Mouse (Mus musculus) left cerebral cortex, postnatal 25 days (tissue): Measurements from ENCODE around the gene Fgb. TPM values are rescaled to one million over a fixed set of nuclear protein-coding genes. Genes with fewer than 3 reads are reported as not detected.

Source experiments
- DNase-seq, 2 experiments: peaks; one replicate each; pipeline ENCODE4 v3.0.0; 2022; ENCODE audit warnings: low spot score in 2 of 2, mixed read lengths in 1 of 2
- intact Hi-C: fragments of 180-260 bp; cut with DNase I; formaldehyde crosslinking; loops from one replicate; pipeline ENCODE4 v1.15.1; 2025
- total RNA-seq, 2 experiments: library from RNA; stranded (reverse); gene quantifications; 2 replicates each; pipeline ENCODE4 v1.2.3; 2021

The Fgb gene
- total RNA-seq: not detected

- DNase-seq: no peak
- intact Hi-C loops: loop anchor here (5.0 kb wide), 1 partner anchor 692 kb away; the partner anchor contains the start of gene Map9
Measured at GRCm38 (mm10) chr3:83049680-83050079, at the start of gene Fgb. Gene Fgb, minus strand, starts transcription at chr3:83049863.

- intact Hi-C loops: no loop called here
- no peak for DNase-seq
Measured at GRCm38 (mm10) chr3:83099139-83099538, 49.5 kb upstream of the Fgb start.

GRCm38 (mm10) chr3:83098546-83099034, 48.9 kb upstream of the Fgb start:
- peak in 1 of 2 experiments; percentile 34 for DNase-seq
- intact Hi-C loops: no loop called here

- intact Hi-C loops: no loop called here
- DNase-seq: no peak
Measured at GRCm38 (mm10) chr3:83097586-83097985, 47.9 kb upstream of the Fgb start.

- intact Hi-C loops: loop anchor here (1.0 kb wide), 1 partner anchor 81 kb away; no protein-coding TSS in a partner anchor
- DNase-seq: peak; percentile 42 to 57
Measured at GRCm38 (mm10) chr3:83080567-83081055, 30.9 kb upstream of the Fgb start.

GRCm38 (mm10) chr3:83076563-83076962, 26.9 kb upstream of the Fgb start:
- DNase-seq: no peak

GRCm38 (mm10) chr3:83070231-83070630, 20.6 kb upstream of the Fgb start:
- intact Hi-C loops: no loop called here
- no peak for DNase-seq

More at GRCm38 (mm10) chr3:83076563-83076962, 26.9 kb upstream of the Fgb start:
- intact Hi-C loops: no loop called here

- DNase-seq: no peak
- intact Hi-C loops: no loop called here
Measured at GRCm38 (mm10) chr3:83068869-83069268, 19.2 kb upstream of the Fgb start.

- intact Hi-C loops: no loop called here
- DNase-seq: no peak
Measured at GRCm38 (mm10) chr3:83067920-83068319, 18.3 kb upstream of the Fgb start.

- DNase-seq: no peak
- intact Hi-C loops: no loop called here
Measured at GRCm38 (mm10) chr3:83057046-83057445, 7.4 kb upstream of the Fgb start.

- intact Hi-C loops: loop anchor here (1.0 to 2.0 kb wide), 2 partner anchors 56 to 179 kb away; partner anchors contain the start of gene Rbm46
- peak; percentile 95 to 99 for DNase-seq
Measured at GRCm38 (mm10) chr3:83055281-83056038, 5.8 kb upstream of the Fgb start, which contains the start of gene Plrg1. Gene Plrg1, plus strand, starts transcription at chr3:83055522.

- intact Hi-C loops: loop anchor here (1.0 to 5.0 kb wide), 3 partner anchors 55 to 697 kb away; partner anchors contain the start of genes Map9 and Rbm46
- DNase-seq: no peak
Measured at GRCm38 (mm10) chr3:83054759-83055158, 5.1 kb upstream of the Fgb start.

GRCm38 (mm10) chr3:83053758-83054157, 4.1 kb upstream of the Fgb start:
- intact Hi-C loops: loop anchor here (1.0 to 5.0 kb wide), 3 partner anchors 51 to 696 kb away; partner anchors contain the start of genes Map9 and Rbm46
- peak; percentile 23 to 42 for DNase-seq

- no peak for DNase-seq
- intact Hi-C loops: loop anchor here (1.0 to 5.0 kb wide), 2 partner anchors 51 to 696 kb away; partner anchors contain the start of gene Map9
Measured at GRCm38 (mm10) chr3:83053126-83053525, 3.5 kb upstream of the Fgb start.

- DNase-seq: no peak
- intact Hi-C loops: loop anchor here (5.0 kb wide), 1 partner anchor 695 kb away; the partner anchor contains the start of gene Map9
Measured at GRCm38 (mm10) chr3:83052102-83052501, 2.4 kb upstream of the Fgb start.

- intact Hi-C loops: loop anchor here (5.0 kb wide), 1 partner anchor 693 kb away; the partner anchor contains the start of gene Map9
- DNase-seq: no peak
Measured at GRCm38 (mm10) chr3:83050661-83051060, 998 bp upstream of the Fgb start.

- intact Hi-C loops: no loop called here
- no peak for DNase-seq
Measured at GRCm38 (mm10) chr3:83046649-83047048, 3.0 kb downstream of the Fgb start.

GRCm38 (mm10) chr3:83042451-83042850, 7.2 kb downstream of the Fgb start:
- DNase-seq: no peak
- intact Hi-C loops: no loop called here

- DNase-seq: no peak
- intact Hi-C loops: no loop called here
Measured at GRCm38 (mm10) chr3:83039666-83040065, 10.0 kb downstream of the Fgb start.

GRCm38 (mm10) chr3:83038865-83039264, 10.8 kb downstream of the Fgb start:
- DNase-seq: no peak
- intact Hi-C loops: no loop called here
